Mouse (Mus musculus): Measurements from ENCODE around the gene Sun2.

DNA sequence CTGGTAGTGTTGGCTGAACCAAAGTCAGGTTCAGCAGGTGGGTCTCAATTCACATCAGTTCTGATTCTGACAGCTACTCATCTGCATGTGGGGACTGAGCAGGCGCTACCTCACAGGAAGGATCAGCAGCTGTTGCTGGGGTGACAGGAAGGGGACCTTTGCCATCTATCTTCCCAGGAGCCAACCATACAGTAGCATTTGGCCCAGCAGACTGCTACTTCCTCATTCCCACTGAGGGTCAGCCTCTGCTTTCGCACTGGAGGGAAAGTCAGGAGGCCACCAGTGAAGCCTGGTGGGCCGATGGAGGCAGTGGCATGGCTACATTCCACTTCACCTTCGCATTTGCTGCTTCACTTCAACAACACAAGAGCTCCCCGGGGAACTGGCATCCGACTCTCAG lies 26.0 kb upstream of the Sun2 start:
- TF ChIP-seq POLR2A (IDR thresholded peaks at IDR 0.05; ENCODE audit: borderline replicate concordance, extremely low read depth, insufficient read depth, insufficient read length, poor library complexity, severe bottlenecking), result no peak
- TF ChIP-seq CTCF (IDR thresholded peaks at IDR 0.05; ENCODE audit: borderline replicate concordance, extremely low read depth, insufficient read depth, insufficient read length), result no peak
